Mouse (Mus musculus) frontal cortex, adult (tissue): Measurements from ENCODE around the gene Nos2.
A peak's percentile ranks its signal among the peaks of the same experiment; 100 is the strongest.

ENCODE experiments used
- ATAC-seq: cut with Nextera tagmentation; 2 replicates; pipeline ENCODE4 v1.9.2; 2017; ENCODE audit warnings: mild to moderate bottlenecking, moderate library complexity, mixed read lengths; ENCODE audit not compliant: low TSS enrichment

The Nos2 gene

DNA sequence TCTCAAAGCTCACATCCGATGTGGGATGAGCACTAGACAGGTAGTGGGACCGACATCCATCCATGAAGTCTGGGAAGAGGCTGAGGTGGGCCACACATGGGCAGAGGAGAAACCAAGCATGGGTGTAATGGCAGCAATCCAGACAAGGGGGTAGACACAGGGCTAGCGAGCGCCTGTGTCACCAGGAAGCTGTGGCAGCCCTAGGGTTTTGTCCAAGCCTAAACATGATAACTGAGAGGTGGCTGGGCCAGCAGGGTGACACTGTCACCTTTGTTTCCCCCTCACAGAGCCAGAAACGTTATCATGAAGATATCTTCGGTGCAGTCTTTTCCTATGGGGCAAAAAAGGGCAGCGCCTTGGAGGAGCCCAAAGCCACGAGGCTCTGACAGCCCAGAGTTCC is 38.8 kb downstream of the Nos2 start:
- no peak for ATAC-seq

DNA sequence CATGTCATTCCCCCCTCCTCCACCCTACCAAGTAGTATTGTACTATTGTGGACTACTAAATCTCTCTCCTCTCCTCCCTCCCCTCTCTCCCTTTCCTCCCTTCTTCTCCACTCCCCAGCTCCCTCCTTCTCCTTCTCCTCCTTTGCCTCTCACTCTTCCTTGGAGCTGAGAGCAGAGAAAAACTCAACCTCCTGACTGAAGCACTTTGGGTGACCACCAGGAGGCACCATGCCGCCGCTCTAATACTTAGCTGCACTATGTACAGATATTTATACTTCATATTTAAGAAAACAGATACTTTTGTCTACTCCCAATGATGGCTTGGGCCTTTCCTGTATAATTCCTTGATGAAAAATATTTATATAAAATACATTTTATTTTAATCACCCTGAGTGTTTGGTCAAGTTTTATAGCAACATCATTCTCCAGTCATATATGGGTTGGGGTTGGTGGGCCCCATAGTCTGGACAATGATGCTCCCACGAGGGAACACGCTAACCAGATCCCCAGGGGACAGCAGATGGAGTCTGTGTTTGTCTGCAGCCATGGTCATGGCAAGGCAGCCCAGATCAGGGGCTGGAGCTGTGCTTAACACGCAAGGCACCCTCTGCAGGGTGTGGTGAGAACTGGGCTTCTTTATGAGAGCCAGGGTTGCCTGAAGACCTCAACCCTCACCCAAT is 39.4 kb downstream of the Nos2 start:
- ATAC-seq, result no peak

DNA sequence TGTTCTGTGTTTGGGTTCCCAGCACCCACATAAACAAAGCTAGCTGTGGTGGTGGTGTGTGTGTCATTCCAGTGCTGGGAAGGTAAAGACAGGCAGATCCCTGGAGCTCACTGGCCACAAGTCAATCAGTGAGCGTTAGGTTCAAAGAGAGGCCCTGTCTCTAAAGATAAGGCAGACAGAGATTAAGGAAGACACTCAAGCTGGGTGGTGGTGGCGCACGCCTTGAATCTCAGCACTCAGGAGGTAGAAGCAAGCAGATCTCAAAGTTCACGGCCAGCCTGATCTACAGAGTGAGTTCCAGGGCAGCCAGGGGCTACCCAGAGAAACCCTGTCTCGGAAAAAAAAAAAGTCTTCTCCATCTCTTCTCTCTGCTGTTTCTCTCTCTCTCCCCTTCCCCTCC is 40.6 kb downstream of the Nos2 start:
- no peak for ATAC-seq

DNA sequence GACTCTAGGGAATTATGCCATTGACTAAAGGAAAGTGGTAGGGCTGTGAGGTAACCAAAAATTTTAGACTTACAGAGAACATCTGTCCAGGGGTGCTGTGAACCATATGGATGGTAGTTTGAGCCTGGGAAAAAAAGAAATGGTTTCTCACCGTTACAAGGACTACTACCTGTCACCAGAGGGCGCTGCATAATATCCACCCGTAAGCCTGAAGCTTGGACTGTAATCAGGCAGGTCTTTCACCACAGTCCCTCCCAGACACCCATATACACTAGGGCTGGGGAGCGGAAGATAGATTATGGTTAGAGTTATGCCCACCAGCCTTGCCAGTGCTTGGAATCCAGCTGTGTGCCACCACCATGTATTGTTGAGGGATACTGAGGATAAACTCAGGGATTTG is 46.8 kb downstream of the Nos2 start:
- peak; percentile 52; the same call in 1 of the 2 replicates for ATAC-seq

DNA sequence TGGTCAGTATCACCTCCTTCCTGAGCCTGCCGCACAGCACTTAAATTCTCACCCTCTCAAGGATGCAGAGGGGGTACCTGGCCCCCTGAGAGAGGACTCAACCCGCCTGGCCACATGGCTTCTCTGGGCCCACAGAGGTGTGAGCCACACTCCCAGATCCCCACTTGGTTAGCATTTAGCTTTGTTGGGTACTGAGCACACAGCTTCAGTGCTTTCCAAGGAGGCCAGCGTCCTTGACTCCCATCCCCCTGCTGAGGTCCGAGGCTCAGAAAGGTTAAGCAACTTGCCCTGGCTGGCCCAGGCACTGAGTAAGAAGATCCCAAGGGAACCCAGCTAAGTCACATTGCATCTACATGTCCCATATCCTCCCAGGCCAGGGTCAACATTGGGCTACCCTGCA is 47.5 kb downstream of the Nos2 start:
- no peak for ATAC-seq

DNA sequence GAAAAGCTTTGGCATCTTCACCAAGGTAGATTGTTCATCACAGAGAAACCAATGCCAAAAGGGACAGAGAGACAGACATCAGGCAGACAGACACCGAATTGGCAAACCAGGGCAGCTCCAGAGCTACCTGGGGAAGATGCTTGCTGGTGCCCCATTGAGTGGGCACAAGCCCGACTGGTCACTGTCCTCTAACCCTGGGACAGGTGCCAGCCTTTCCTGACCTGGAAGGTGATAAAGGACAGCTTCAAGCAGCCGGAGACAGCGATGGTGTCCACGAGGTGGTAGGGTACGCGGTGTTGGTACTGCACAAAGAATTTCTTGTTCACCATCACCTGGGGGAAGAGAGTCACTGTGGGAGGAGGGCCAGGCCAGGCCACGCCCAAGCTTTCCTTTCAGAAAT is 50.5 kb downstream of the Nos2 start:
- ATAC-seq, result no peak

DNA sequence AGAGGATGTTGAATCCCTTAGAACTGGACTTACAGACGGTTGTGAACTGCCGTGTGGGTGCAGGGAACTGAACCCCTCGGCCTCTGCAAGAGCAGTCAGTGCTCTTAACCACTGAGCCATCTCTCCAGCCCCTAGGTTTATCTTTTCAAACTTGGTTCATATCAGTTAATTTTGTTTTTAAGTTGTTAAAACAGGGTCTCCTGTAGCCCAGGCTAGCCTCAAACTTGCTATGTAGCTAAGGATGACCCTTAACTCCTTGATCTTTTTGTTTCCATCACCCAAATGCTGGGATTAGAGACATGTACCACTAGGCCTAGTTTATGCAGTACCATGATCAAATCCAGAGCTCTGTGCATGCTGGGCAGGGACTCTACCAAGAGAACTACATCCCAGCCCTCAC is 51.2 kb downstream of the Nos2 start:
- no peak for ATAC-seq

DNA sequence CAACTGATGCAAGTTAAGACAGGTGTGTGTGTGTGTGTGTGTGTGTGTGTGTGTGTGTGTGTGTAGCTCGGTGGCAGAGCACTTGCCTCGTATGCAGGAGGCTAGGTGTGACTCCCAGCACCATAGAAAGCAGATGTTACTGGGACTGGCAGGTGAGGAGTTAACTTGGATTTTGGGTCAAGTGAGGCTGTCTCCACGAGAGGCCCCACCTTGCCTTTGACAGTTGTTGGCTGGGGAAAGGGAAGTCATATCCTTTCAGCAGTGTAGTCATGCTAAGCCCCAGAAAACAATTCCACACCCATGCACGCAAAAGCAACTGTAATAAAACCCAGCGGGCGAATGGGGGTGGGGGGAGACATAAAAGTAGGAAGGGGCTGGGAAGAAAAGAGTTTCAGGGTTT is 51.7 kb downstream of the Nos2 start:
- no peak for ATAC-seq

DNA sequence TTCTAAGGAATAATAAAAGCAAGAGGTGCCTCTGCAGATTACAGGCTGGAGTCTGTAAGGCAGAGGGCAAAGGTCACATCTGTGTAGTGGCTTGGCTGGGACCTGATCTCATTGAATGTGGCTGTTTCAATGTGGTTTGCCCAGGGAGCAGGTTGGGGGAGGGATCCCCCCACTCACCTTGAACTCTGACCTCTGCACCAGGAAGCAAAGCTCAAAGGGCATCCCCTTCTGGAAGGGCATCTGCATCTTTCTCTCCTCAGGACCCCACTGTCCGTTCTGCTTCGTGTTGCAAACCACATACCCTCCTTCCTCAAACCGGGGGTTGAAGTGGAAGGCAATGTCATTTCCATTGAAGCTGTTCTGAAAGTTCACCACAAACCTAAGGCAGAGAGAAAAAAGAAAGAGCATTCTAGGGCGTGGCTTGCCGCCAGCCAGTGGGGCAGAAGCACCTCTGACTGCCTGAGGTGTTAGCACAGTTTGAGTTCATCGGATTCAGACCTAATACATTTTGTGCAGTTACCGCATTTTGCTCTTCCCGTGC is 52.3 kb downstream of the Nos2 start:
- ATAC-seq, result no peak

DNA sequence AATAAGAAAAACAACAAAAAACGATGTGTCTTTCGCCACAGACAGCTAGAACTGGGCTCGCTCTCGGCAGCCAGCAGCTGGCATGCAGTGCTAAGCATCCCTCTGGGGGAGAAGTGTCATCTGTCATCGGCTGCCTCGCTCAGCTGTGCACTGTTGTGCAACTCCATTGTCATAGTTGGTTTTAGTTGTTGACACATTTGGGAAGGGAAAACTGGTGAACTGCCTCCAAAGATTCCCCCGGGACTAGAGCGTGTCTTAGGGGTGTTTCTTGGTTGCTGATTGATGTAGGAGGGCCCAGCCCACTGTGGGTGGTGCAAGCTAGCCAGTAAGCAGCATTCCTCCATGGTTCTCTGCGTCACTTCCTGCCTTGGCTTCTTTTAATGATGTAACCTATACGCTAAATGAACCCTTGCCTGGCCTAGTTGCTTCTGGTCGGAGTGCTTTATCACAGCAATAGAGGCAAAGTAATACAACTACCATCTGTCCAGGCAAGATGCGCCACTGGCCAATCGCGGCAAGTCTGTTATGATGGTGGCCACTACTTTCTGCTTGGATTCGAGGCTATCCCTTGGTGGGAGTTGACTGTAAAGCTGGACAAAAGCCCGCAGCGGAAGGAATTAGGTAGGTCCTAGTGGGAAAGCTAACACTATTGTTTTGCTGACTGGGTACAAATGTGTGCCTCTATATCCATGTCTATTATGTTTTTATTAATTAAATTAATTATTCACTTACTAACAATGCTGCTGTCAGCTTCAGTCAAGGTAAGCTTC is 53.0 kb downstream of the Nos2 start:
- ATAC-seq, result no peak

DNA sequence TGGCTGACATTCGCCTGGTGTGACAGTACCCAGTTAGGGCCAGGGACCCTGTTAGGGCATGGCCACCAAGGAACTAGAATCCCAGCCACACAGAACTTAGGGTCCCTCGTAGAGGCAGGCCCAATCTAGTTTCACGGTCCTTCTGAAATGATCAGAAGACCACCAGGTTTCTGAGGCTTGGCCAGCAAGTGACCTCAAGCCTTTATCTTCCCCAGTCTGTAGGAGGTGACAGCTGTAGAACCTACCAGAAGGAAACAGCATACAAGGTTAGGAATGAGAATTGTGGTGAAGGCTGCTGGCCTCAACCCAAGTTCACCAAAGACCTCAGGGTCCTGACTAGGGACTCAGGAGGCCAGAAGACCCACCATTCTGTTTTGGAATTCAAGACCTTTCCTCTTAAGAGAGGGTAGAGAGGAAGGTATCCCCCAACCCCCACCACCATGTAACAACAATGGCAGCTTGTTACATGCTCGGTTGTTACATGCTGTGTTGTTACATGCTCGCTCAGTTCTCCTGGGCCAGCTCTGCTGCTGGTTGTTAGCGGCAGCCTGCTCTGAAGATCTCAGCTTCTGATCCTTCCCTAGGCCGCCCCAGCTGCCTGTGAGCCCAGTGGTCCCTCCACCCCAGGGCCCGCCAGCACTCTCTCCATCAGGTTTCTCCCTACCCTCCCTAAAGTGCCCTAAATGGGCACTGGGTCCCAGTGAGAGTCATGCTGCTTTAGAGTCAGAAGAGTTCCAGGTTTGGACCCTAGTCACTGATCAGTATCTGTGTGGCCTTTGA is 56.3 kb downstream of the Nos2 start:
- ATAC-seq, result no peak

DNA sequence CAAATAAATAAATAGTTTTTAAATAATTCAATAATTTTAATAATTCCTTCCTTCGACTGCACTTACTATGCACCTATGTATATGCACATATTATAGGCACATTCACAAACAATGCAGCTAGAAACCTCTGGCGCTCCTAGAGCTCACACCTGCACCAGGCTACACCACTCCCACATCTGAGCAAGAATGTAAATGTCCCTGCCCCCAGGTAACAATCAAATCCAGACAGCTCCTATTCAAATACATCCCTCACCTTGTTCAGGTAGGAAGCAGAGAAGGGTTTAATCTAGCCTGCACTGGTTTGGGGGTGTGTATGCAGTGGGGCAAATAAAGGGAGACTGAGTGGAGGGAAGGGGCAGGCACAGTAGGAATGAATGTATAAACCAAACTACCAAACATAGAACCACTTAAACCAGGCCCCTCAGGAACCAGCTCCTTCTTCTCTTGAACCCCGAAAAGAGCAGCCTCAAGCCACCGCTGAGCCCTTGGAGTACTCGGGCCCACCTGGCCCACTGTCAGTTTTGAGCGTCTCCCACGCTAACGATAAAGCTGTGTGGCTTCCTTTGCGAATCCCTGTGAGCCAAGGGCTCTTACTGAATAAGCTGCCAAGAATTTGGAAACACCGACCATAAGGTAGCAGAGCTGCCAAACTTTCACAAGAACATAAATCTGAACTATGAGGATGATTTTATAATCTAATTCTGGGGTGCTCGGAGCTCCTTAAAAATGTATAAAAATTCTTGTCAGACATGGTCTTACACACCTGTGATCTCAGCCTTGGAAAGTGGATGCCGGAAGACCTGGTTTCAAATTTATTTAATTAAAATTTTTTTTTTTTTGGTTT is 57.8 kb downstream of the Nos2 start:
- no peak for ATAC-seq

DNA sequence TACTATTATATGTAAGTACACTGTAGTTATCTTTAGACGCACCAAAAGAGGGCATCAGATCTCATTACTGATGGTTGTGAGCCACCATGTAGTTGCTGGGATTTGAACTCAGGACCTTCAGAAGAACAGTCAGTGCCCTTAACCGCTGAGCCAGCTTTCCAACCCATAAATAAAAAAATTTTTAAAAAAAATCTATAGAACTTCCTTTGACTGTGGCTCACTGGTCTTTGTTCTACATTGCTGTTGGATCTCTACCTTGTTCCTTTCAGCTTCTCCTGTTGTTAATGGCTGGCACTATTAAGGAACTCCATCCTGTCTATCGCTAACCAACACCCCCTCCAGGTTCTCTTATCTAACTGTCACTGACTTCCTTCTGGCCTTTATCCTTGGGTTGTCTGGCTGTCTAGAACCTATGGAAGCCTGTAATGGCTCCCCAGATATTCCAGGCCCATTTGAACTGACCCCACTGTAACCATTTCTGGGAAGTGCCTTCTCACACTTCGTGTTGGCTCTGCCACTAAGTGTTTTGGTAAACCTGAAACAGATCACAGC is 59.6 kb downstream of the Nos2 start:
- no peak for ATAC-seq

DNA sequence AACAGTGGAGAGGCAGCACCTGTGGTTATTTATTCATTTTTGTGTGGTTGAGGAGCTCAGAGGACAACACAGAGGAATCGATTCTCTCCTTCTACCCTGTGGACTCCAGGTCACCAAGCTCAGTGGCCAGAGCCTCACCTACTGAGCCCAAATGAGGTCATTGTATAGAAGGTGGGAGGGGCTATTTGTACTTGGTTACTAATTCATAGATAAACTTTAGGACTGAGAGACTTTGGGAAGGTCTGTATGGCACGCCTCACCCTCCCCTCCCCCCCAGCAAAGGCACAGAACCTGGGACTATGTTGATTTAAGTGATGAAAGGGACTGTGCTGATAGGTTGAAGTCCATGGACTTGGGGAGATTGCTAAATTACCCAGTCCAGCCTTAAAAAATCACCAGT is 61.5 kb downstream of the Nos2 start:
- no peak for ATAC-seq

DNA sequence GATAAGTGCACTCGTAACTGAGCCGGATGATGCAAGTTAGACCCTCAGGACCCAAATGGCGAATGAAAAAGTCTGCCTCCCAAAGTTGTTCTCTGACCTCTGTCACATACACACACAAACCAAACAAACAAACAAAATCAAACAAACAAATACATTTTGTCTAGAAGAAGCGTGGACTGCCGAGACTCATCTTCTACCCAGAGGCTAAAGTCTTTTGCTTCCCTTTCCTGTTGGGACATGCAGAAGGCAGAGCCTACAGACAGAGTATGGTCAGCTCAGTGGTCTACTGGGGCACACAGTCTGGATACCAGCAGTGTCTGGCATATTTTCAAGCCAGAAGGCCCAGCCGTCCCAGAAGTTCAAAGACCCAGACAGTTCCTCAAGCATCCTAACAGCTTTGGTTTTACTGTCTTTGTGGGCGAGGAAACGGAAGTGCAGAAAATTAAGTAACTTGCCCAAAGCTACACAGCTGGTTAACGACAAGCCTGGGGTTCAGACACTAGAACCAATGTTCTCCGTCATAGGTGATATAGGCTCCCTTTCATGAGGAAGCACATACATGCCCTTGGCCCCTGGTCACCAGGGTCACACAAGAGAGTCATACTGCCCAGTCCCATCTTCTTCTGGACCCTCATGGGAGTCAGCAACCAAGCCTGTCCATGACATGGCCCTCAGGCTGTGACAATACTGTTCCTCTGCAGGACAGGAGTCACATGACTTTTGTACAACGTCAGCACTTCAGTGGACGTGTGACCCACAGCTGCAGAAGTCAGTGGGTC is 62.1 kb downstream of the Nos2 start:
- ATAC-seq, result no peak

DNA sequence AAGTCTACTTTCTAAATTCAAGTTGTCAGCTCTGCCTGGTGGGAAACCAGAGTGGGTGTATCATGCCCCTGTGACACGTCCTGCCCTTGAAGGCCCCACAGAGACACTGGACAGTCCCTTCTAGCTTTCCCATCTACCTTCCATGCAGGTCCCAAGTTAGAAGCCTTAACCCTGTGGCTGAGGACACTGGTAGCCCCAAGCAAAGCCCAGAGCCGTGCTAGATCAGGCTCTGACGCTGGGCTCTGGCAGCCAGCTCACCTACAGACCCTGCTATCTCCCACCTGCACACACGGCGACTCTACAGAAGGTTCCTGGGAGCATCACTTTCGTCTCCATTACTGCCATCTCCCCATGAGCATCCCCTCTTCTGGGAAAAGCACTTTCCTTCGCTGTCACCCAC is 63.0 kb downstream of the Nos2 start:
- no peak for ATAC-seq

DNA sequence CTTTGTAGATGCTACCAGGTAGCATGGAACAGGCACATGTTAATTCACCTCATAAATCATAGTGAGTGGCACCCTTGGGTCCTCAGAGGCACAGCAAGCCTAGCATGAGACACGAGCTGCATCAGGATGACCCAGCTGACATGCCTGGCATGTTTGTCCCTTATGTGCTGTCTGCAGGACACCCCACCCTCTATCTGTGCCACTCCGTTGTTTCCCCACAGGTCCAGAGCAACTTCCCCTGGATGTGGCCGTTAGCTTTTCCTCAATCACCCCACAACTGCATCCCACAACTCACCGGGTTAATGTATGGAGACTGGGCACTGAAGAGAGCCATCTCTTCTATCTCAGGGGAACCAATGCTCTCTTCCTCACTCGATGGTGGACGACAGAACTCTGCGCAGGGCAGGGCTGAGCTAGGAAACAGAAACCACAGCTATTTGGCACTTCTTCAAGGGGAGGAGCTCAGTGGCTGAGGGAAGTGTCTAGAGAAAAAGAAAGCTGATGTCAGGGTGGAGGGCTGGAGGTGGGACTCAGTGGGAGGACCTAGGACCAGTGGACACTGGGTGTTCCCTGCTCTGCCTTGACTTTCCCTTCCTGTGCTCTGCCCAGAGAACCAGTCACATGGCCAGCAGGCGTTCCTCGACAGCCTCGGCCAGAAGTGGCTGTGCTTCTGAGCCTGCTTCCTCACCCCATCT is 64.0 kb downstream of the Nos2 start, which contains the start of gene Lgals9:
TSS of gene Lgals9 (minus strand) at position 464 of the 695 bp plus-strand sequence.
- no peak; the same call in 1 of the 2 replicates for ATAC-seq

DNA sequence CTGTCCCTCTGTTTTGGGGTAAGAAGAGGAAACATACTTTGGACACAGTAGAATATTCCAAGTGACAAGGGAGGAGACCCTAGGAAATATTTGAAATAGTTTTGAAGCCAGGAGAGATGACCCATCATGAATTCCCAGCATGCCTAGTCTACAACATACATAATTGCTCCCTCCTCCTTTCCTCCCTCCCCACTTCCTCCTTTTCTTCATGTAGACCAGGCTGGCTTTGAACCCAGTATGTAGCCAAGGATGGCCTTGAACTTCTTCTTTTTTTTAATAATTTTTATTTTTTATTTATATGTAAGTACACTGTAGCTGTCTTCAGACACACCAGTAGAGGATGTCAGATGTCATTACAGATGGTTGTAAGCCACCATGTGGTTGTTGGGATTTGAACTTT is 64.9 kb downstream of the Nos2 start:
- no peak for ATAC-seq

DNA sequence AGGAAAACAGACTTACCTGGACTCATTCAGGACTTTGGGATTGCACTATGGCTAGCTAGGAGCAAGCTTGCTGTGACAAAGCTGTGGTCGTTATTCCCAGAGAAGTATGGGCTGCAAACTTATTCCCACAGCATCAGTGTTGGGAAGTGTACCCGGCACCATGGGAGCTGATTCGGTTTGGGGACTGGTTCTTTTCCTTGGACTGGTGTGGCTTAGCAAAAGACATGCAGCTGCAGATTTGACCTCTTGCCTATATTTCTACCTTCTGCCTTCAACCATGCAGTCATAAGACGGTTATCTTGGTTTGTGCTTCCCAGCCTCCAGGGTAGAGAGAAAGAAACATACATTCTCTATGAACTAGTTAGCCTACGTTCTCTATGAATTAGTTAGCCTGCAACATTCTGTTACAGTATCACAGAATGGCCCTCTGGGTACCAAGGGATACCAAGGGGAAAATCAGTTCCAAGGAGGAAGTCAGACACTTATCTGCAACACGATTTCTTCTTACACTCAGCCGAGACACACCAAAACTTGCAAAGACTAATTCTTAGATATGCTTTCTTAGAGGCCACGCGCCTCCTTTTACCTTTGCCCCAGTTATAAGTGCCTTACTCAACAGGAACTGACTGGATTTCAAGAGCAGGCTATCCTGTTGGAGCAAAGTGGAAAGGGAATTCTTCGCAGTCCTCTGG is 65.9 kb downstream of the Nos2 start:
- ATAC-seq, result no peak
